22 mouse cellular contexts compared by ENCODE assay signal in the genomic region with DNA sequence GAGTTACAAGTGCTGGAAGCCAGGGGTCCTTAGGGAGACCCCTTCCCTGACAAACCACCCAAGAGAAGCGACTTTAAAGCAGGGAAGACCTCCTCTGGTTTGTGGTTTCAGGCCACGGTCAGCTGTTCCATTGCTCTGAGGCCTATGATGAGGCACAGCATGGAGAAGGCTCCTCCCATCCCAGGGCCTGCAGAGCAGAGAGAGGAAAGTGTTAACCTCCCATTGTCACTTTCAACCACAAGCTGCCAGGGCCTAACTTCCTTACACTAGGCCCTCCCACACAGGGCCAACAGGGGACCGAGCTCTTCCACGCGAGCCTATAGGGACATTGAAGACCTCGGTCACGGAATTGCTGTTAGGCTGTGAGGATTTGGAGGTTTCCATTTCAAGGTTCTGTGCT. TPM values are rescaled to one million over a fixed set of nuclear protein-coding genes. Genes with fewer than 3 reads are reported as not detected.
DNase-seq lines count a peak whose midpoint lies in the region; ATAC-seq and TF ChIP-seq lines count a peak whose summit lies in the region.
"Had no signal": no experiment of that assay in that cellular context is flagged by ENCODE, and none has a peak within 500 bp of the region (broad histone marks: within the 10 kb centered on the region; RNA-seq: fewer than 3 reads in every experiment).

No protein-coding gene starts in this region.

- DNase-seq in embryonic facial prominence, embryonic 10.5 days (ENCODE audit: low spot score) = no peak
- no peak for DNase-seq in liver, embryonic 13.5 days
- DNase-seq in embryo, embryonic 11 days = no peak
- DNase-seq in frontal cortex, postnatal 36 days (ENCODE audit: low spot score in 2 of 2) = no peak
- DNase-seq: adrenal gland, postnatal 36 days; cerebellum, adult 11 months; forebrain, postnatal 0 days; kidney, adult 18-20 months; kidney, postnatal 4 days; layer of hippocampus, postnatal 36 days; left cerebral cortex, postnatal 4 days; lung, adult 2 months; thymus, postnatal 14 days had no signal

- ATAC-seq in embryonic facial prominence, embryonic 13.5 days (ENCODE audit: insufficient number of reproducible peaks, insufficient read depth, low FRiP score, low TSS enrichment, low read depth) = no peak
- peak; percentile 48; the same call in 1 of the 2 replicates for ATAC-seq in liver, embryonic 13.5 days (ENCODE audit: low read depth)
- peak; percentile 89 for ATAC-seq in monocyte, adult 5-6 weeks (replicated peaks; ENCODE audit: insufficient number of reproducible peaks, low FRiP score, low TSS enrichment, poor library complexity, severe bottlenecking)
- no peak for ATAC-seq in hindbrain, embryonic 12.5 days (ENCODE audit: low FRiP score)
- ATAC-seq: forebrain, postnatal 0 days; midbrain, embryonic 15.5 days had no signal

- H3K36me3 ChIP-seq in embryonic facial prominence, embryonic 13.5 days = peaks cover 15% of the 10 kb centered on the region
- H3K36me3 ChIP-seq in embryonic facial prominence, embryonic 10.5 days (replicated peaks) = peaks cover 15% of the 10 kb centered on the region
- peaks cover 10% of the 10 kb centered on the region for H3K36me3 ChIP-seq in liver, embryonic 13.5 days
- H3K36me3 ChIP-seq in hindbrain, embryonic 12.5 days = peaks cover 5% of the 10 kb centered on the region

- H3K27ac ChIP-seq in embryonic facial prominence, embryonic 13.5 days = 0 out of 2 replicates have a peak overlapping the region, but pooled peaks have one; percentile 14
- no peak overlapping the region for H3K27ac ChIP-seq in embryonic facial prominence, embryonic 10.5 days (replicated peaks)
- H3K27ac ChIP-seq in bone marrow macrophage, adult 2 months (ENCODE audit: insufficient read depth, low read depth, low read length) = peak overlapping the region; percentile 40
- H3K27ac ChIP-seq in liver, embryonic 13.5 days = no peak overlapping the region
- no peak overlapping the region for H3K27ac ChIP-seq in hindbrain, embryonic 12.5 days
- H3K27ac ChIP-seq: heart, embryonic 15.5 days; hindbrain, embryonic 15.5 days; midbrain, embryonic 15.5 days had no signal

- TF ChIP-seq CTCF in bone marrow macrophage, adult 2 months (IDR thresholded peaks at IDR 0.05; ENCODE audit: low read depth, low read length) = no peak

- WGBS in embryonic facial prominence, embryonic 13.5 days = 53% methylated on average over 7 of the region's 7 CpGs
- 60% methylated on average over 7 of the region's 7 CpGs for WGBS in embryonic facial prominence, embryonic 10.5 days
- WGBS in liver, embryonic 13.5 days (ENCODE audit: insufficient replicate concordance) = 16% methylated on average over 7 of the region's 7 CpGs
- WGBS in hindbrain, embryonic 12.5 days = 56% methylated on average over 7 of the region's 7 CpGs

- no peaks in the 10 kb centered on the region for H3K9me3 ChIP-seq in embryonic facial prominence, embryonic 13.5 days
- no peaks in the 10 kb centered on the region for H3K9me3 ChIP-seq in embryonic facial prominence, embryonic 10.5 days
- no peaks in the 10 kb centered on the region for H3K9me3 ChIP-seq in liver, embryonic 13.5 days (replicated peaks)
- H3K9me3 ChIP-seq in hindbrain, embryonic 12.5 days (replicated peaks) = no peaks in the 10 kb centered on the region
- H3K9me3 ChIP-seq: heart, embryonic 15.5 days; hindbrain, embryonic 15.5 days; midbrain, embryonic 15.5 days had no signal

- no peaks in the 10 kb centered on the region for H3K27me3 ChIP-seq in embryonic facial prominence, embryonic 13.5 days
- no peaks in the 10 kb centered on the region for H3K27me3 ChIP-seq in embryonic facial prominence, embryonic 10.5 days (replicated peaks; ENCODE audit: low read depth, poor library complexity, severe bottlenecking)
- H3K27me3 ChIP-seq in liver, embryonic 13.5 days = no peaks in the 10 kb centered on the region
- no peaks in the 10 kb centered on the region for H3K27me3 ChIP-seq in hindbrain, embryonic 12.5 days
- H3K27me3 ChIP-seq: heart, embryonic 15.5 days; hindbrain, embryonic 15.5 days; midbrain, embryonic 15.5 days had no signal

- H3K4me1 ChIP-seq in embryonic facial prominence, embryonic 13.5 days = peaks cover 17% of the 10 kb centered on the region; the same call in 1 of the 2 replicates
- peaks cover 23% of the 10 kb centered on the region for H3K4me1 ChIP-seq in embryonic facial prominence, embryonic 10.5 days
- H3K4me1 ChIP-seq in bone marrow macrophage, adult 2 months (ENCODE audit: control insufficient read depth, insufficient read depth, low read length) = peaks cover 31% of the 10 kb centered on the region
- H3K4me1 ChIP-seq in liver, embryonic 13.5 days (replicated peaks) = peaks cover 34% of the 10 kb centered on the region
- H3K4me1 ChIP-seq in hindbrain, embryonic 12.5 days = peaks cover 4% of the 10 kb centered on the region
- H3K4me1 ChIP-seq: hindbrain, embryonic 15.5 days had no signal

- no peak overlapping the region for H3K4me3 ChIP-seq in embryonic facial prominence, embryonic 13.5 days
- no peak overlapping the region for H3K4me3 ChIP-seq in embryonic facial prominence, embryonic 10.5 days
- H3K4me3 ChIP-seq in bone marrow macrophage, adult 2 months (ENCODE audit: insufficient read depth, low read length) = peak overlapping the region; percentile 35
- H3K4me3 ChIP-seq in liver, embryonic 13.5 days (replicated peaks) = no peak overlapping the region
- H3K4me3 ChIP-seq in hindbrain, embryonic 12.5 days = no peak overlapping the region
- H3K4me3 ChIP-seq: erythroblast, embryonic 14.5 days; heart, embryonic 15.5 days; hindbrain, embryonic 15.5 days; midbrain, embryonic 15.5 days had no signal

- TF ChIP-seq POLR2A in bone marrow macrophage, adult 2 months (IDR thresholded peaks at IDR 0.05; ENCODE audit: borderline replicate concordance, low read depth, low read length) = no peak

- no peak overlapping the region for H3K4me2 ChIP-seq in embryonic facial prominence, embryonic 13.5 days
- H3K4me2 ChIP-seq in liver, embryonic 13.5 days = 0 out of 2 replicates have a peak overlapping the region, but pooled peaks have one; percentile 10
- no peak overlapping the region for H3K4me2 ChIP-seq in hindbrain, embryonic 12.5 days (replicated peaks)
- H3K4me2 ChIP-seq: heart, embryonic 15.5 days; hindbrain, embryonic 15.5 days; midbrain, embryonic 15.5 days had no signal

- H3K9ac ChIP-seq in embryonic facial prominence, embryonic 13.5 days = no peak overlapping the region
- no peak overlapping the region for H3K9ac ChIP-seq in liver, embryonic 13.5 days
- no peak overlapping the region for H3K9ac ChIP-seq in hindbrain, embryonic 12.5 days
- H3K9ac ChIP-seq: forebrain, postnatal 0 days; heart, embryonic 15.5 days; hindbrain, embryonic 15.5 days; midbrain, embryonic 15.5 days had no signal

RNA-seq across cellular contexts. Expression of a gene that starts 16.5 kb away (rescaled TPM):
- polyA plus RNA-seq in embryonic facial prominence, embryonic 13.5 days (2015; fragmentation: Nextera tagmentation; extraction: Ambion mirVana) = 38.0 and 42.4 TPM in 2 replicates
- polyA plus RNA-seq in embryonic facial prominence, embryonic 10.5 days (2016; fragmentation: Nextera tagmentation; extraction: Ambion mirVana) = 41.6 and 51.6 TPM in 2 replicates
- 20.0 and 21.2 TPM in 2 replicates for polyA plus RNA-seq in bone marrow macrophage, adult 2 months (2012; ENCODE audit: insufficient read depth, insufficient read length, missing spikeins)
- polyA plus RNA-seq in liver, embryonic 13.5 days (2015; fragmentation: Nextera tagmentation; extraction: Ambion mirVana) = 7.7 and 8.3 TPM in 2 replicates
- total RNA-seq in monocyte, adult 5-6 weeks (2017) = 17.1 to 29.0 TPM (median 19.7 TPM) in 3 replicates
- polyA plus RNA-seq in hindbrain, embryonic 12.5 days (2016; fragmentation: Nextera tagmentation; extraction: Ambion mirVana) = 102 TPM in 2 replicates

RNA-seq across cellular contexts. Expression of a gene that starts 17.1 kb away (rescaled TPM):
- polyA plus RNA-seq in embryonic facial prominence, embryonic 13.5 days (2015; fragmentation: Nextera tagmentation; extraction: Ambion mirVana) = 146 and 152 TPM in 2 replicates
- 156 and 170 TPM in 2 replicates for polyA plus RNA-seq in embryonic facial prominence, embryonic 10.5 days (2016; fragmentation: Nextera tagmentation; extraction: Ambion mirVana)
- polyA plus RNA-seq in bone marrow macrophage, adult 2 months (2012; ENCODE audit: insufficient read depth, insufficient read length, missing spikeins) = 73.3 and 73.4 TPM in 2 replicates
- 123 and 133 TPM in 2 replicates for polyA plus RNA-seq in liver, embryonic 13.5 days (2015; fragmentation: Nextera tagmentation; extraction: Ambion mirVana)
- total RNA-seq in monocyte, adult 5-6 weeks (2017) = 7.8 to 26.8 TPM (median 18.1 TPM) in 3 replicates
- polyA plus RNA-seq in hindbrain, embryonic 12.5 days (2016; fragmentation: Nextera tagmentation; extraction: Ambion mirVana) = 98.1 and 110 TPM in 2 replicates

RNA-seq across cellular contexts. Expression of a gene that starts 30.5 kb away (rescaled TPM):
- polyA plus RNA-seq in embryonic facial prominence, embryonic 13.5 days (2015; fragmentation: Nextera tagmentation; extraction: Ambion mirVana) = not detected in 2 replicates
- not detected in 2 replicates for polyA plus RNA-seq in embryonic facial prominence, embryonic 10.5 days (2016; fragmentation: Nextera tagmentation; extraction: Ambion mirVana)
- polyA plus RNA-seq in bone marrow macrophage, adult 2 months (2012; ENCODE audit: insufficient read depth, insufficient read length, missing spikeins) = not detected in 2 replicates
- polyA plus RNA-seq in liver, embryonic 13.5 days (2015; fragmentation: Nextera tagmentation; extraction: Ambion mirVana) = not detected in 2 replicates
- total RNA-seq in monocyte, adult 5-6 weeks (2017) = not detected in 3 replicates
- polyA plus RNA-seq in hindbrain, embryonic 12.5 days (2016; fragmentation: Nextera tagmentation; extraction: Ambion mirVana) = not detected in 2 replicates
- total RNA-seq: adrenal gland, postnatal 36 days; forebrain, postnatal 0 days; gastrocnemius, postnatal 4 days; layer of hippocampus, postnatal 36 days; left cerebral cortex, postnatal 4 days had no signal
- polyA plus RNA-seq: erythroblast, embryonic 14.5 days; forebrain, postnatal 0 days; lung, adult 2 months had no signal

RNA-seq across cellular contexts. Expression of a gene that starts 44.1 kb away (rescaled TPM):
- 0.63 and 0.84 TPM in 2 replicates for polyA plus RNA-seq in embryonic facial prominence, embryonic 13.5 days (2015; fragmentation: Nextera tagmentation; extraction: Ambion mirVana)
- polyA plus RNA-seq in embryonic facial prominence, embryonic 10.5 days (2016; fragmentation: Nextera tagmentation; extraction: Ambion mirVana) = 0.81 and 0.84 TPM in 2 replicates
- polyA plus RNA-seq in bone marrow macrophage, adult 2 months (2012; ENCODE audit: insufficient read depth, insufficient read length, missing spikeins) = 1.5 and 1.7 TPM in 2 replicates
- polyA plus RNA-seq in liver, embryonic 13.5 days (2015; fragmentation: Nextera tagmentation; extraction: Ambion mirVana) = 0.05 and 0.09 TPM in 2 replicates
- 0.68 TPM in 1 of 3 replicates, not detected in the others for total RNA-seq in monocyte, adult 5-6 weeks (2017)
- polyA plus RNA-seq in hindbrain, embryonic 12.5 days (2016; fragmentation: Nextera tagmentation; extraction: Ambion mirVana) = 1.4 and 2.4 TPM in 2 replicates
- total RNA-seq: adrenal gland, postnatal 36 days had no signal
- polyA plus RNA-seq: erythroblast, embryonic 14.5 days; lung, adult 2 months had no signal

Comparison
In these comparisons a context has a peak if more than half of its experiments do, and no peak if none do; other contexts are left out.
1. H3K27ac ChIP-seq: peak in embryonic facial prominence, embryonic 13.5 days (single experiment) and bone marrow macrophage, adult 2 months (single experiment); none in embryonic facial prominence, embryonic 10.5 days (single experiment), liver, embryonic 13.5 days (single experiment) and hindbrain, embryonic 12.5 days (single experiment).
2. ATAC-seq: peak in liver, embryonic 13.5 days (single experiment) and monocyte, adult 5-6 weeks (single experiment); none in embryonic facial prominence, embryonic 13.5 days (single experiment) and hindbrain, embryonic 12.5 days (single experiment).